Mouse (Mus musculus): Measurements from ENCODE around the gene Thsd4. TPM values are rescaled to one million over a fixed set of nuclear protein-coding genes. Genes with fewer than 3 reads are reported as not detected.
A peak's percentile ranks its signal among the peaks of the same experiment; 100 is the strongest.

The Thsd4 gene
- polyA plus RNA-seq, 1 experiment from 2014 or later: 4.5 TPM

- no peak for ATAC-seq
- no peak overlapping the region for H3K9ac ChIP-seq (ENCODE audit: low read depth, low read length)
- H3K4me1 ChIP-seq (ENCODE audit: control insufficient read depth, insufficient read depth, low read depth, low read length): peaks cover 18% of the 10 kb centered on the region
- no peak overlapping the region for H3K4me3 ChIP-seq (ENCODE audit: low read length)
- no peak overlapping the region for H3K4me2 ChIP-seq (ENCODE audit: low read length)
- H3K27ac ChIP-seq (ENCODE audit: low read depth, low read length): no peak overlapping the region
- no peaks in the 10 kb centered on the region for H3K9me3 ChIP-seq (ENCODE audit: control insufficient read depth, low read length)
- WGBS: 80% methylated on average over 8 of the region's 8 CpGs
- H3K27me3 ChIP-seq (replicated peaks; ENCODE audit: control insufficient read depth, insufficient read depth, low read length): no peaks in the 10 kb centered on the region
- H3K36me3 ChIP-seq (ENCODE audit: control insufficient read depth, insufficient read depth, low read length): no peaks in the 10 kb centered on the region
Measured at GRCm38 (mm10) chr9:60310741-60311317, 211.0 kb downstream of the Thsd4 start.

- peak overlapping the region; percentile 70 for H3K27ac ChIP-seq (ENCODE audit: low read depth, low read length)
- ATAC-seq: peak; percentile 62
- 41% methylated on average over 16 of the region's 16 CpGs for WGBS
Measured at GRCm38 (mm10) chr9:60309786-60310711, 211.8 kb downstream of the Thsd4 start.

GRCm38 (mm10) chr9:60308182-60308581 is 213.7 kb downstream of the Thsd4 start:
- Histone ChIP-seq H3K36me3 (ENCODE audit: control insufficient read depth, insufficient read depth, low read length) (no peaks in the 10 kb centered on the region), H3K9ac (ENCODE audit: low read depth, low read length) (no peak overlapping the region), H3K27ac (ENCODE audit: low read depth, low read length) (no peak overlapping the region), H3K4me2 (ENCODE audit: low read length) (no peak overlapping the region), H3K4me3 (ENCODE audit: low read length) (no peak overlapping the region), H3K4me1 (ENCODE audit: control insufficient read depth, insufficient read depth, low read depth, low read length) (peaks cover 18% of the 10 kb centered on the region), H3K27me3 (replicated peaks; ENCODE audit: control insufficient read depth, insufficient read depth, low read length) (no peaks in the 10 kb centered on the region; the same call in 1 of the 2 replicates), H3K9me3 (ENCODE audit: control insufficient read depth, low read length) (no peaks in the 10 kb centered on the region)
- ATAC-seq: no peak
- WGBS: 78% methylated on average over 4 of the region's 4 CpGs

More at GRCm38 (mm10) chr9:60309786-60310711, 211.8 kb downstream of the Thsd4 start:
- Histone ChIP-seq H3K9ac (ENCODE audit: low read depth, low read length) (0 out of 2 replicates have a peak overlapping the region, but pooled peaks have one; percentile 19), H3K4me3 (ENCODE audit: low read length) (no peak overlapping the region), H3K9me3 (ENCODE audit: control insufficient read depth, low read length) (no peaks in the 10 kb centered on the region), H3K36me3 (ENCODE audit: control insufficient read depth, insufficient read depth, low read length) (no peaks in the 10 kb centered on the region), H3K4me2 (ENCODE audit: low read length) (no peak overlapping the region; the same call in 1 of the 2 replicates), H3K27me3 (replicated peaks; ENCODE audit: control insufficient read depth, insufficient read depth, low read length) (no peaks in the 10 kb centered on the region), H3K4me1 (ENCODE audit: control insufficient read depth, insufficient read depth, low read depth, low read length) (peaks cover 18% of the 10 kb centered on the region)

- Histone ChIP-seq H3K27me3 (replicated peaks; ENCODE audit: control insufficient read depth, insufficient read depth, low read length) (no peaks in the 10 kb centered on the region; the same call in 1 of the 2 replicates), H3K36me3 (ENCODE audit: control insufficient read depth, insufficient read depth, low read length) (no peaks in the 10 kb centered on the region), H3K4me3 (ENCODE audit: low read length) (no peak overlapping the region), H3K9ac (ENCODE audit: low read depth, low read length) (no peak overlapping the region), H3K4me1 (ENCODE audit: control insufficient read depth, insufficient read depth, low read depth, low read length) (peaks cover 15% of the 10 kb centered on the region), H3K27ac (ENCODE audit: low read depth, low read length) (no peak overlapping the region), H3K4me2 (ENCODE audit: low read length) (no peak overlapping the region), H3K9me3 (ENCODE audit: control insufficient read depth, low read length) (no peaks in the 10 kb centered on the region)
- 85% methylated on average over 5 of the region's 5 CpGs for WGBS
- no peak for ATAC-seq
Measured at GRCm38 (mm10) chr9:60307469-60307868, 214.4 kb downstream of the Thsd4 start.

- 73% methylated on average over 4 of the region's 4 CpGs for WGBS
- Histone ChIP-seq H3K9me3 (ENCODE audit: control insufficient read depth, low read length) (no peaks in the 10 kb centered on the region), H3K4me1 (ENCODE audit: control insufficient read depth, insufficient read depth, low read depth, low read length) (peaks cover 9% of the 10 kb centered on the region), H3K27me3 (replicated peaks; ENCODE audit: control insufficient read depth, insufficient read depth, low read length) (no peaks in the 10 kb centered on the region; the same call in 1 of the 2 replicates), H3K27ac (ENCODE audit: low read depth, low read length) (no peak overlapping the region), H3K4me3 (ENCODE audit: low read length) (no peak overlapping the region), H3K4me2 (ENCODE audit: low read length) (no peak overlapping the region), H3K9ac (ENCODE audit: low read depth, low read length) (no peak overlapping the region), H3K36me3 (ENCODE audit: control insufficient read depth, insufficient read depth, low read length) (no peaks in the 10 kb centered on the region)
- no peak for ATAC-seq
Measured at GRCm38 (mm10) chr9:60306241-60306640, 215.6 kb downstream of the Thsd4 start.

GRCm38 (mm10) chr9:60305204-60305840 is 216.5 kb downstream of the Thsd4 start:
- Histone ChIP-seq H3K4me2 (ENCODE audit: low read length) (no peak overlapping the region), H3K36me3 (ENCODE audit: control insufficient read depth, insufficient read depth, low read length) (no peaks in the 10 kb centered on the region), H3K4me1 (ENCODE audit: control insufficient read depth, insufficient read depth, low read depth, low read length) (peaks cover 9% of the 10 kb centered on the region), H3K9ac (ENCODE audit: low read depth, low read length) (no peak overlapping the region), H3K4me3 (ENCODE audit: low read length) (no peak overlapping the region), H3K27ac (ENCODE audit: low read depth, low read length) (no peak overlapping the region), H3K9me3 (ENCODE audit: control insufficient read depth, low read length) (peaks cover 6% of the 10 kb centered on the region), H3K27me3 (replicated peaks; ENCODE audit: control insufficient read depth, insufficient read depth, low read length) (no peaks in the 10 kb centered on the region; the same call in 1 of the 2 replicates)
- WGBS: 85% methylated on average over 2 of the region's 2 CpGs
- no peak for ATAC-seq

- H3K36me3 ChIP-seq (ENCODE audit: control insufficient read depth, insufficient read depth, low read length): no peaks in the 10 kb centered on the region
- no peaks in the 10 kb centered on the region for H3K4me1 ChIP-seq (ENCODE audit: control insufficient read depth, insufficient read depth, low read depth, low read length)
- H3K4me2 ChIP-seq (ENCODE audit: low read length): no peak overlapping the region
- no peak for ATAC-seq
- no peak overlapping the region for H3K9ac ChIP-seq (ENCODE audit: low read depth, low read length)
- H3K27ac ChIP-seq (ENCODE audit: low read depth, low read length): no peak overlapping the region
- no peaks in the 10 kb centered on the region for H3K27me3 ChIP-seq (replicated peaks; ENCODE audit: control insufficient read depth, insufficient read depth, low read length)
- no peak overlapping the region for H3K4me3 ChIP-seq (ENCODE audit: low read length)
- peaks cover 10% of the 10 kb centered on the region for H3K9me3 ChIP-seq (ENCODE audit: control insufficient read depth, low read length)
- 84% methylated on average over 2 of the region's 2 CpGs for WGBS
Measured at GRCm38 (mm10) chr9:60296276-60296675, 225.6 kb downstream of the Thsd4 start.

GRCm38 (mm10) chr9:60295199-60295598 is 226.6 kb downstream of the Thsd4 start:
- Histone ChIP-seq H3K36me3 (ENCODE audit: control insufficient read depth, insufficient read depth, low read length) (no peaks in the 10 kb centered on the region), H3K4me2 (ENCODE audit: low read length) (no peak overlapping the region), H3K4me1 (ENCODE audit: control insufficient read depth, insufficient read depth, low read depth, low read length) (no peaks in the 10 kb centered on the region), H3K4me3 (ENCODE audit: low read length) (no peak overlapping the region), H3K27me3 (replicated peaks; ENCODE audit: control insufficient read depth, insufficient read depth, low read length) (no peaks in the 10 kb centered on the region), H3K27ac (ENCODE audit: low read depth, low read length) (no peak overlapping the region), H3K9me3 (ENCODE audit: control insufficient read depth, low read length) (0 out of 2 replicates have a peak, but pooled peaks cover 2% of the 10 kb centered on the region), H3K9ac (ENCODE audit: low read depth, low read length) (no peak overlapping the region)
- 68% methylated on average over 6 of the region's 6 CpGs for WGBS
- ATAC-seq: no peak

GRCm38 (mm10) chr9:60293129-60293528 is 228.7 kb downstream of the Thsd4 start:
- Histone ChIP-seq H3K9me3 (ENCODE audit: control insufficient read depth, low read length) (no peaks in the 10 kb centered on the region), H3K27ac (ENCODE audit: low read depth, low read length) (no peak overlapping the region), H3K4me3 (ENCODE audit: low read length) (no peak overlapping the region), H3K4me2 (ENCODE audit: low read length) (no peak overlapping the region), H3K9ac (ENCODE audit: low read depth, low read length) (no peak overlapping the region), H3K27me3 (replicated peaks; ENCODE audit: control insufficient read depth, insufficient read depth, low read length) (no peaks in the 10 kb centered on the region), H3K4me1 (ENCODE audit: control insufficient read depth, insufficient read depth, low read depth, low read length) (no peaks in the 10 kb centered on the region), H3K36me3 (ENCODE audit: control insufficient read depth, insufficient read depth, low read length) (no peaks in the 10 kb centered on the region)
- no peak for ATAC-seq
- WGBS: 64% methylated on average over 6 of the region's 6 CpGs
